Mouse (Mus musculus) heart, embryonic 12.5 days (tissue): Measurements from ENCODE around the gene Myo1f. TPM values are rescaled to one million over a fixed set of nuclear protein-coding genes. Genes with fewer than 3 reads are reported as not detected.
"Not testable (repeated sequence)": the region's sequence is repeated elsewhere in the genome, so short reads cannot be mapped to it uniquely, and the experiment has no call there.

Experiments
- ATAC-seq: fragments of 200-750 bp; cut with Nextera tagmentation; 2 replicates; pipeline ENCODE4 v1.8.0; 2017; ENCODE audit warnings: moderate TSS enrichment, moderate library complexity; ENCODE audit not compliant: insufficient number of reproducible peaks, low FRiP score
- H3K27ac ChIP-seq: fragments of 300-500 bp; sonication (generic); 2 replicates; pipeline ENCODE4 v1.5.1; 2016; ENCODE audit warnings: mild to moderate bottlenecking, moderate library complexity; ENCODE audit not compliant: poor library complexity, severe bottlenecking
- H3K27me3 ChIP-seq: fragments of 300-500 bp; sonication (generic); replicated peaks from 2 replicates; pipeline ENCODE4 v1.6.1; 2016; ENCODE audit warnings: mild to moderate bottlenecking, moderate library complexity
- H3K36me3 ChIP-seq: fragments of 300-500 bp; sonication (generic); 2 replicates; pipeline ENCODE4 v1.6.1; 2016; ENCODE audit warnings: mild to moderate bottlenecking, moderate library complexity
- H3K4me1 ChIP-seq: fragments of 300-500 bp; sonication (generic); replicated peaks from 2 replicates; pipeline ENCODE4 v1.6.1; 2016; ENCODE audit warnings: mild to moderate bottlenecking
- H3K4me2 ChIP-seq: fragments of 300-500 bp; sonication (generic); 2 replicates; pipeline ENCODE4 v1.6.1; 2016; ENCODE audit warnings: mild to moderate bottlenecking, moderate library complexity
- H3K4me3 ChIP-seq: fragments of 300-500 bp; sonication (generic); 2 replicates; pipeline ENCODE4 v1.5.1; 2016; ENCODE audit warnings: mild to moderate bottlenecking
- H3K9ac ChIP-seq: fragments of 300-500 bp; sonication (generic); 2 replicates; pipeline ENCODE4 v1.6.1; 2016; ENCODE audit warnings: mild to moderate bottlenecking, moderate library complexity
- H3K9me3 ChIP-seq: fragments of 300-500 bp; sonication (generic); replicated peaks from 2 replicates; pipeline ENCODE4 v1.6.1; 2016; ENCODE audit warnings: mild to moderate bottlenecking, moderate library complexity
- WGBS: fragments of 180-500 bp; shearing (Covaris S2); methylation state at CpG from one replicate; pipeline ENCODE4 v1.1.7; 2016; 5-methylcytosine and 5-hydroxymethylcytosine counted together
- polyA plus RNA-seq: library from polyadenylated mRNA; unstranded; fragments of >200 nt; fragmentation: Nextera tagmentation; extraction: Ambion mirVana; gene quantifications from 2 replicates; pipeline ENCODE4 v1.2.1, GENCODE M21; 2016

The Myo1f gene
- polyA plus RNA-seq, 1 experiment from 2014 or later: 1.9 TPM

DNA sequence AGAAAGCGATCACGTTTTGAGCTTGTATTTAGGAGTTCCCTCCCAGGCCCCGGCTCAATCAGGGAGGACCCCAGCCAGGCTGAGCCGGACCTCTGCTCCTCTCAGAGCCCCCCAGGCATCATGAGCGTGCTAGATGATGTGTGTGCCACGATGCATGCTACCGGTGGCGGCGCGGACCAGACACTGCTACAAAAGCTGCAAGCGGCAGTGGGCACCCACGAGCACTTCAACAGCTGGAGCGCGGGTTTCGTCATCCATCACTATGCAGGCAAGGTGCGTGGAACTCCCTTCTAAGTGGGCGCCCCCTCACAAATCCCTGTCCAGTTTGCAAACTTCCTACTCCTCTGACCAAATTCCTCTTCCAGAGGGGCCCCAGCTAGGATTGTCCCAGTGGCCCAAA lies 30.5 kb downstream of the Myo1f start:
- 54% methylated on average over 17 of the region's 17 CpGs for WGBS
- ATAC-seq: no peak
- no peaks in the 10 kb centered on the region for H3K9me3 ChIP-seq

DNA sequence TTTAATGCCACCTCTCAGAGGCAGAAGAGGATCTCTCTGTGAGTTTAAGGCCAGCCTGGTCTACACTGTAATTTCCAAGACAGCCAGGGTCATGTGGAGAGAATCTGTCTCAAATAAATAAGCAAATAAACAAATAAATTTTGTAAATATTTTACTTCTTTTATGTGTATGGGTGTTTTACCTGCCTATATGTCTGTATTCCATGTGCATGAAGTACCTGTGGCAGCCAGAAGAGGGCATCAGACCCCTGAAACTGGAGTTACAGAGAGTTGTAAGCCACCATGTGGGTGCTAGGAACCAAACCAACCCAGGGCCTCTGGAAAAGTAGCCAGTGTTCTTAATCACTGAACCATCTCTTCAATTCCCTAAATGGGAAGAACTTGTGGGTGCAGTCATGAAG lies 41.8 kb downstream of the Myo1f start:
- Histone ChIP-seq H3K4me2 (no peak overlapping the region), H3K4me3 (no peak overlapping the region), H3K9me3 (peaks cover 8% of the 10 kb centered on the region), H3K27me3 (no peaks in the 10 kb centered on the region), H3K9ac (no peak overlapping the region), H3K4me1 (no peaks in the 10 kb centered on the region), H3K27ac (no peak overlapping the region), H3K36me3 (no peaks in the 10 kb centered on the region)
- no peak for ATAC-seq

More for the DNA sequence above, 30.5 kb downstream of the Myo1f start:
- no peak overlapping the region for H3K27ac ChIP-seq
- H3K9ac ChIP-seq: no peak overlapping the region
- H3K4me3 ChIP-seq: no peak overlapping the region
- no peaks in the 10 kb centered on the region for H3K36me3 ChIP-seq
- H3K4me1 ChIP-seq: no peaks in the 10 kb centered on the region
- peaks cover 4% of the 10 kb centered on the region; the same call in 1 of the 2 replicates for H3K27me3 ChIP-seq
- H3K4me2 ChIP-seq: no peak overlapping the region

DNA sequence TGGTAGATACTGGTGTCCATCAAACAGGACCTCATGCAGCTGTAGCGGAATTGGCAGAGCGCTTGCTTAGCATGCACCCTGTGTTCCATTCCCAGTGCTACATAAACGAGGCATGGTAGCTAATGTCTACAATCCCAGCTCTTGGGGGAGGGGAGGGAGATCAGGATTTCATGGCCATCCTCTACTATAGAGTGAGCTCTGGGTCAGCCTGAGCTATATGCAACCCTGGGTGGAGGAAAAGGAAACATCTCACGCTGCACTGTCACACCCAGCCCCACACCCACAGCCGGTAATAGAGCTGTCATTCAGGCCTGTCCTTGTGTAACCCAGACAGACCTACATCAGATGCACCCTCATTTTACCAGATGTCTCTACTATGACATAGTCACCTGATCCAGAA lies 43.0 kb downstream of the Myo1f start:
- Histone ChIP-seq H3K4me3 (no peak overlapping the region), H3K27me3 (no peaks in the 10 kb centered on the region), H3K9me3 (peaks cover 8% of the 10 kb centered on the region), H3K9ac (no peak overlapping the region), H3K36me3 (no peaks in the 10 kb centered on the region), H3K27ac (no peak overlapping the region), H3K4me2 (no peak overlapping the region), H3K4me1 (no peaks in the 10 kb centered on the region)
- ATAC-seq: no peak
- 85% methylated on average over 5 of the region's 5 CpGs for WGBS

DNA sequence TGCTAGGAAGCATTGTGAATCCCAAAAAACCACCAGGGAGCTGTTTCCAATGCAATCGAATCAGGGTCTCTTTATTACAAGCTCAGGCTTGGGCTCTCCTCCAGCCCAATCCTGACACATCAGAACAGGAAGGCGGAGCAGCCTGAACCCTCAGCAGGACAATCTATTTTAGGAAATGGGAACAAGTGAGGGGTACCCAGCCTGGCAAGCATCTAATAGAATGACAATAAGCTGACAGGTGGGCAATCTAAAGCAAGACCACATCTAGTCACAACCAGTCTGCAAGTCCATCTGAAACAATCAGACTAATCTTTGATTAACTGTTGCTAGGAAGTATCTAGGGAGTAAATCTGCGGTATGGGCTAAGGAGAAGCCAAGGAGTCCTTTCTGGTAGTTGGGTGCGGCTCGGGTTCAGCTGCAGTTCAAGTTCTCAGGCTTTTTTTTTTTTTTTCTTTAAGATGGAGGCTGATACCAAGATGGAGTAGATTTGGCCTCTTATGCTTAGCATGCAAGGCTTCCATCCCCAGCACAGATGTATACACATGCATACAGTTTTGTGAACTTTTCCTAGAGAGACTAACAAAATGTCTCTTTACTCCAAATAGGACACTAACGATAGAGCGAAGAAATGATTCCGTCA lies 44.4 kb downstream of the Myo1f start:
- Histone ChIP-seq H3K27me3 (no peaks in the 10 kb centered on the region), H3K9ac (no peak overlapping the region), H3K4me3 (no peak overlapping the region), H3K4me1 (no peaks in the 10 kb centered on the region), H3K9me3 (peaks cover 8% of the 10 kb centered on the region), H3K4me2 (no peak overlapping the region), H3K36me3 (no peaks in the 10 kb centered on the region), H3K27ac (no peak overlapping the region)
- WGBS: 83% methylated on average over 8 of the region's 8 CpGs
- no peak for ATAC-seq

DNA sequence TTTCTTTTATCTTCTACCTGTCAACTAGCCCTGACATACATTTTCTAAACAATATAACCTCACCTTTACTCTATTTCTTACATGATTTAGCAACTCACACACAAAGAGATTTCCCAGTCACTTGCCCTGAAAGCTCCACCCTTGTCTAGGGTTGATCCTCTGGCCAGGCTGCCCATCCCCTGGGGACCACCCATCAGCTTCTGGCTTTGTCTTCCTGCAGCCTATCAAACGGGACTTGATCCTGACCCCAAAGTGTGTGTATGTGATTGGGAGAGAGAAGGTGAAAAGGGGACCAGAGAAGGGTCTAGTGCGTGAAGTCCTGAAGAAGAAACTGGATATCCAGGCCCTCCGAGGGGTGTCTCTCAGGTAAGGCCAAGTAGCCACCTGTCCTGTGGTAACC lies 45.3 kb downstream of the Myo1f start:
- no peak for ATAC-seq
- Histone ChIP-seq H3K27me3 (no peaks in the 10 kb centered on the region), H3K4me3 (no peak overlapping the region), H3K4me1 (no peaks in the 10 kb centered on the region), H3K36me3 (no peaks in the 10 kb centered on the region), H3K4me2 (no peak overlapping the region), H3K9ac (no peak overlapping the region), H3K27ac (no peak overlapping the region), H3K9me3 (peaks cover 8% of the 10 kb centered on the region)
- 77% methylated on average over 3 of the region's 3 CpGs for WGBS

DNA sequence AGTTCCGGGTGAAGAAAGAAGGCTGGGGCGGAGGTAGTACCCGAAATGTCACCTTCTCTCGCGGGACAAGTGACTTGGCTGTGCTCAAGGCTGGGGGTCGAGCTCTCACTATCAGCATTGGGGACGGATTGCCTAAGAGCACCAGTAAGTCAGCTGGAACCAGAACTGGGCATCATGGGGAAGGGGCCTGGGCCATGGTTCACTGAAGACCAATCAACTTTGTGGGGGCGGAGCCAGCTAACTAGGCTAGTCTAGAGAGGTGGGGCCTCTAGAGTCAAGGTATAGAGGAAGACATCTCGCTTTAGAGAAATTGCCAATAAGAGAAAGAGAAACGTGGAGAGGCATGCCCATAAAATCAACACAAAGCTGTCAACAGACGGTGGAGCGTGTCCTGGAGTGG lies 46.4 kb downstream of the Myo1f start:
- Histone ChIP-seq H3K4me3 (no peak overlapping the region), H3K9me3 (peaks cover 8% of the 10 kb centered on the region), H3K36me3 (no peaks in the 10 kb centered on the region), H3K4me2 (no peak overlapping the region), H3K27ac (no peak overlapping the region), H3K4me1 (no peaks in the 10 kb centered on the region), H3K9ac (no peak overlapping the region), H3K27me3 (no peaks in the 10 kb centered on the region)
- 80% methylated on average over 12 of the region's 12 CpGs for WGBS
- no peak for ATAC-seq

DNA sequence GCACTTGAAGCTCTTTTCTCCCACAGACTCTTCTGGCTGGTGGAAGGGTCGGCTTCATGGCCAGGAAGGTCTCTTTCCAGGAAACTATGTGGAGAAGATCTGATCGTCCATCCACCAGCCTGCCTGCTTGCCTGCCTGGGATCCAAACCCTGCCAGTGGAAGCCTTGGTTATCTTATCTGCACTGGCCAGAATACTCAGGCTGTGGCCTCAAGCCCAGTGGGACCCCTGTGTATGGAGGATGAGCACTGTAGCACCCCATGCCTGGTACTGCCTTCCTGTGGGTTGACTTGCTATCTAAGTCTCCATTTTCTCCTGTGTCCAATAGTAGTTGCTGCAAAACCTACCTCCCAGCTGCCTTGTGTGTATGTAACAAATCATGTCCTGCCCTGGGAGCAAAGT lies 51.8 kb downstream of the Myo1f start:
- Histone ChIP-seq H3K9ac (no peak overlapping the region), H3K27me3 (no peaks in the 10 kb centered on the region), H3K4me2 (no peak overlapping the region), H3K4me1 (no peaks in the 10 kb centered on the region), H3K9me3 (no peaks in the 10 kb centered on the region), H3K36me3 (no peaks in the 10 kb centered on the region), H3K4me3 (no peak overlapping the region), H3K27ac (no peak overlapping the region)
- 40% methylated on average over 2 of the region's 2 CpGs for WGBS
- ATAC-seq: no peak

DNA sequence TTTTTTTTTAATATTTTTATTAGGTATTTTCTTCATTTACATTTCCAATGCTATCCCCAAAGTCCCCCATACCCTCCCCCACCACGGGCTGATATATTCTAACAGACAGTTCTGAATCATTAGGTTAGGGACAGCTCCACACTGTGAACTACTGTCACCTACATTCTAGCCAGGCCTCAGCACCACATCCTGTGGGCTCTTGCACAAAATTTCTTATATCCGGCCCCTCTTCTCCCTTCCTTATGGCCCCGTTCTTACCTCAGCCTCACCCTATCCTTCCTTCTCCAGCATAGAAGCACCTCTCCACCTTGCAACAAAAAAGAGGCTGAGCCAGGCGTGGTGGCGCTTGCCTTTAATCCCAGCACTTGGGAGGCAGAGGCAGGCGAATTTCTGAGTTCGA lies 55.0 kb downstream of the Myo1f start:
- H3K27ac ChIP-seq: no peak overlapping the region

DNA sequence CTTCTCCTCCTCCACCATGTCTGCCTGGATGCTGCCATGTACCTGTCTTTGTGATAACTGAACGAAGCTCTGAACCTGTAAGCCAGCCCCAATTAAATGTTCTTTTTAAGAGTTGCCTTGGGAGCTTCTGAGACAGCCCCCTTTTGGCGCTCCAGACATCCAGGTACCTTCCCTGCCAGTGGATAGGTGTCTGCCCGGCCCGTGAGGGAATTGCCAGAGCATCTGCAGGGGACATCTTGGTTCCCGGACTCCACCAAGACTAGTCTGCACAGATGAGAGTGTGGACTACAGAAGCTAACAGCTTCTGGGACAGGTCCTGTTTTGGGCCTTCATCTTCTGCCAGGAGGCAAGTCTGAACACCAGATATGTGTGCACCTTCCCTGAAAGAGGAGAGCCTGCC lies 58.2 kb downstream of the Myo1f start:
- H3K9ac ChIP-seq, H3K4me3 ChIP-seq, H3K27me3 ChIP-seq, H3K9me3 ChIP-seq, ATAC-seq, H3K36me3 ChIP-seq, H3K27ac ChIP-seq, H3K4me1 ChIP-seq, H3K4me2 ChIP-seq: not testable (repeated sequence)
- WGBS: 85% methylated on average over 5 of the region's 5 CpGs

More for the DNA sequence above, 55.0 kb downstream of the Myo1f start:
- WGBS: 76% methylated on average over 7 of the region's 7 CpGs
- Histone ChIP-seq H3K36me3 (no peaks in the 10 kb centered on the region), H3K27me3 (no peaks in the 10 kb centered on the region), H3K9me3 (no peaks in the 10 kb centered on the region), H3K4me3 (no peak overlapping the region), H3K4me1 (no peaks in the 10 kb centered on the region), H3K9ac (no peak overlapping the region), H3K4me2 (no peak overlapping the region)
- no peak for ATAC-seq

DNA sequence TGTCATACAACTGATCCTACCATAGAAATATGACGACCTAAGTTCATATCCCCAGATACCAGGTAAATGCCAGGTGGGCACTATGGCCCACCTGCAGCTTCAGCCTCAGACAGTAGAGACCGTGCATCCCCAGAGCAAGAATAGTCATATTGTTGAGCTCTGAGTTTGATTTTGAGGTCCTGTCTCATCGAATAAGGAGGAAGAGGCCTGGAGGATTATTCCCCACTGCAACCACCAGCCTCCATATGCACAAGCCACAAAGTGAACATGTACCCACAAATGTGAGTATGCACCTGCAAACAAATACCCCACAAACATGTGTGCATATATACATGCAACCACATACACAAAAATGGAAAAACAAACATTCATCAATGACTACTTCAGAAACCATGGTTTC lies 71.8 kb downstream of the Myo1f start:
- H3K27me3 ChIP-seq: no peaks in the 10 kb centered on the region
- no peak overlapping the region for H3K4me3 ChIP-seq
- no peak for ATAC-seq
- WGBS: 85% methylated on average over 3 of the region's 3 CpGs
- H3K4me2 ChIP-seq: no peak overlapping the region
- no peak overlapping the region for H3K27ac ChIP-seq
- H3K9me3 ChIP-seq: no peaks in the 10 kb centered on the region
- H3K4me1 ChIP-seq: peaks cover 17% of the 10 kb centered on the region
- H3K36me3 ChIP-seq: peaks cover 23% of the 10 kb centered on the region
- no peak overlapping the region for H3K9ac ChIP-seq

DNA sequence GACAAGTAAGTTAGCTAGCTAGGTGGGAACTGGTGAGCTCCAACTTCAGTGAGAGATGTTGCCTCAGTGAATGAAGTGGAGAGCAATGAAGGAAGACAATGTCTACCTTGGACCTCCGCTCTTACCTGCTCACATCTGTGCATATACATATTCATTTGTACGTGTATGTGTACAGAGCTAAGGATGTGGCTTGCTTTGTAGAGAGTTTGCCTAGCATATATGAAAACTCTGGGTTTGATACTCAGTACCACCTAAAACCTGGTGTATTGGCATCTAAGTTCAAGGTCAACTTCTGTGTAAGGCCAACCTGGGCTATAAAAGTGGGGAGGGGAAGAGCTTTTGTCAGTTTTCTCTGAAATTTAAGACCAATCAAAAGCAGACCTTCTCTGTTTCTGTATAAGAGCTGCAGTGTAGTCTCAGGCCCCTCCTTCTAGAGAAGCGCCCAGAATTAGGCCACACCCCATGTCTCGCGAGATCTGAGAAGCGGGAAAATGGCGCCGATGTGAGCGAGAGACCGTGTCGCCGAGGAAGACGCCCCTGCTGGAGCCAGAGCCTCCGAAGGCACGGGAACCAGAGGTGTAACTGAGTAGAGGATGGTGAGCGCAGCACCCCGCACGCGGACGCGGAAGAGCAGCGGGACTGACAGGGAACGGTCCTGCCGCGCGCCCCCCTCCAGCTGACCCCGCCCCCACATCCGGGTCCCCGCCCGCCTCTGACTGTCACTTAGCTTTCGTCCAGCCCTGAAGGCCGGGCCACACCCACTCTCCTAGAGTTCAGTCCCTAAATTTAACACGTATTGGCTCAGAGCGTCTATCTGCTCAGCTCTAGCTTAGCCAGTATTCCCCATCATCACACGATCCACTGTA lies 73.3 kb downstream of the Myo1f start, which contains the start of gene Zfp414:
TSS of gene Zfp414 (plus strand) at position 470 of the 866 bp plus-strand sequence.
- Histone ChIP-seq H3K27me3 (no peaks in the 10 kb centered on the region), H3K4me3 (peak within 1 kb of the TSS; percentile 80), H3K9me3 (no peaks in the 10 kb centered on the region), H3K27ac (peak within 1 kb of the TSS; percentile 98), H3K9ac (peak within 1 kb of the TSS; percentile 84), H3K36me3 (peaks cover 35% of the 10 kb centered on the region), H3K4me1 (peaks cover 17% of the 10 kb centered on the region), H3K4me2 (peak within 1 kb of the TSS; percentile 74)
- peak; percentile 96 for ATAC-seq
- WGBS: 3% methylated on average over 35 of the region's 35 CpGs
